Mouse (Mus musculus) megakaryocyte, embryonic 14.5 days (primary cell): ENCODE results near the gene Spn.

Experiments
- FLI1 ChIP-seq: IDR thresholded peaks from 2 replicates; pipeline ENCODE4 v1.6.1; 2012; ENCODE audit warnings: low read length, inconsistent platforms, mixed read lengths
- GATA1 ChIP-seq: IDR thresholded peaks from 3 replicates; pipeline ENCODE4 v1.6.1; 2012; ENCODE audit warnings: mixed read lengths, low read length, inconsistent platforms, borderline replicate concordance

- TF ChIP-seq GATA1 (no peak), FLI1 (no peak)
Measured at GRCm38 (mm10) chr7:127103960-127104359, 33.7 kb downstream of the Spn start.
